Mouse (Mus musculus) lung, postnatal 0 days (tissue): ENCODE data around the gene Dlx6. TPM values are rescaled to one million over a fixed set of nuclear protein-coding genes. Genes with fewer than 3 reads are reported as not detected.

ENCODE experiments used
- ATAC-seq: fragments of 200-750 bp; cut with Nextera tagmentation; 2 replicates; pipeline ENCODE4 v1.8.0; 2017; ENCODE audit warnings: moderate library complexity
- DNase-seq: peaks from one replicate; pipeline ENCODE4 v3.0.0-alpha.2; 2016; ENCODE audit warnings: low spot score
- H3K27ac ChIP-seq: fragments of 300-500 bp; sonication (generic); 2 replicates; pipeline ENCODE4 v1.5.1; 2014; ENCODE audit warnings: antibody characterized with exemption, mild to moderate bottlenecking, low read length, mixed read lengths
- H3K27me3 ChIP-seq: fragments of 300-500 bp; sonication (generic); replicated peaks from 2 replicates; pipeline ENCODE4 v1.6.1; 2014; ENCODE audit warnings: low read length, mixed read lengths; ENCODE audit not compliant: insufficient read depth
- H3K36me3 ChIP-seq: fragments of 300-500 bp; sonication (generic); 2 replicates; pipeline ENCODE4 v1.6.1; 2014; ENCODE audit warnings: low read length, mixed read lengths; ENCODE audit not compliant: insufficient read depth
- H3K4me1 ChIP-seq: fragments of 300-500 bp; sonication (generic); 2 replicates; pipeline ENCODE4 v1.6.1; 2014; ENCODE audit warnings: antibody characterized with exemption, low read depth, low read length, mixed read lengths; ENCODE audit not compliant: insufficient read depth
- H3K4me2 ChIP-seq: fragments of 300-500 bp; sonication (generic); replicated peaks from 2 replicates; pipeline ENCODE4 v1.6.1; 2014; ENCODE audit warnings: low read depth, mild to moderate bottlenecking, low read length, moderate library complexity, mixed read lengths
- H3K4me3 ChIP-seq: fragments of 300-500 bp; sonication (generic); 2 replicates; pipeline ENCODE4 v1.5.1; 2014; ENCODE audit warnings: low read depth, low read length
- H3K9ac ChIP-seq: fragments of 300-500 bp; sonication (generic); replicated peaks from 2 replicates; pipeline ENCODE4 v1.6.1; 2014; ENCODE audit warnings: low read depth, mild to moderate bottlenecking
- H3K9me3 ChIP-seq: fragments of 300-500 bp; sonication (generic); 2 replicates; pipeline ENCODE4 v1.6.1; 2016; ENCODE audit warnings: low read length, mixed read lengths
- CTCF ChIP-seq: IDR thresholded peaks from 2 replicates; pipeline ENCODE4 v1.5.1; 2016; ENCODE audit warnings: antibody characterized with exemption, mild to moderate bottlenecking
- EP300 ChIP-seq: IDR thresholded peaks from 2 replicates; pipeline ENCODE4 v1.6.1; 2016; ENCODE audit warnings: antibody characterized with exemption, mild to moderate bottlenecking, control low read depth
- WGBS: fragments of 180-500 bp; shearing (Covaris S2); extraction: QIAGEN DNeasy Blood & Tissue Kit; methylation state at CpG from one replicate; pipeline ENCODE4 v1.1.7; 2014; 5-methylcytosine and 5-hydroxymethylcytosine counted together
- polyA plus RNA-seq: library from polyadenylated mRNA; unstranded; fragments of >200 nt; fragmentation: Nextera tagmentation; extraction: Ambion mirVana; gene quantifications from 2 replicates; pipeline ENCODE4 v1.2.1, GENCODE M21; 2015

The Dlx6 gene
- polyA plus RNA-seq, 1 experiment from 2014 or later, result not detected

DNA sequence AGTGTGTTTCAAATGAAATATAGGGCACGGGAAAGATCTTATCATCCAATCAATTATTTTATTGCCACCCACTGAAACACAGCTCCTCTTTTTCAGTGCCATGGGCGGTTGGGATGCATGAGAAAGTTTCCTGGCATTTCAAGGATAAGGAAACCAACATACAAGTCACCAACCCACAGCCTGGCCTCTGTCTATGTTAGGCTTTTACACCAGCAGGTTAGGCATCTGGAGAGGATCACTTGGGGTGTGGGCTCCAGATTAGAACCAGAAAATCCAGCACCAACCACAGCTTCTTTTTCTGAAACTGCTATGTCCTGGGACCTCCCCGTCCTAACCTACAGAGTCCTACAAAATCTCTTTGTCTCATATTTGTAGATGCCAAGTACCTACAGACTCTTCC is 10.2 kb upstream of the Dlx6 start:
- 14% methylated on average over 3 of the region's 3 CpGs for WGBS
- peaks cover 67% of the 10 kb centered on the region for H3K27me3 ChIP-seq
- TF ChIP-seq CTCF (no peak), EP300 (no peak)

GRCm38 (mm10) chr6:6854176-6854575 is 9.0 kb upstream of the Dlx6 start:
- DNase-seq (no peak), ATAC-seq (no peak)
- TF ChIP-seq EP300 (no peak), CTCF (no peak)
- Histone ChIP-seq H3K4me2 (no peak overlapping the region), H3K27ac (no peak overlapping the region), H3K9ac (no peak overlapping the region), H3K36me3 (no peaks in the 10 kb centered on the region), H3K9me3 (no peaks in the 10 kb centered on the region), H3K27me3 (peaks cover 61% of the 10 kb centered on the region), H3K4me1 (no peaks in the 10 kb centered on the region), H3K4me3 (no peak overlapping the region)
- under 1% methylated on average over 9 of the region's 9 CpGs for WGBS

More for the DNA sequence above, 10.2 kb upstream of the Dlx6 start:
- Histone ChIP-seq H3K36me3 (no peaks in the 10 kb centered on the region), H3K27ac (no peak overlapping the region), H3K9me3 (no peaks in the 10 kb centered on the region), H3K9ac (no peak overlapping the region), H3K4me2 (no peak overlapping the region), H3K4me3 (no peak overlapping the region), H3K4me1 (no peaks in the 10 kb centered on the region)
- no peak for DNase-seq
- no peak for ATAC-seq

GRCm38 (mm10) chr6:6854902-6855745 is 8.0 kb upstream of the Dlx6 start:
- WGBS, result 1% methylated on average over 25 of the region's 25 CpGs
- DNase-seq (no peak), ATAC-seq (no peak)
- Histone ChIP-seq H3K9me3 (no peaks in the 10 kb centered on the region), H3K27ac (no peak overlapping the region), H3K4me1 (no peaks in the 10 kb centered on the region), H3K4me3 (no peak overlapping the region), H3K9ac (no peak overlapping the region), H3K27me3 (peaks cover 69% of the 10 kb centered on the region), H3K36me3 (no peaks in the 10 kb centered on the region), H3K4me2 (no peak overlapping the region)
- TF ChIP-seq CTCF (no peak), EP300 (no peak)

DNA sequence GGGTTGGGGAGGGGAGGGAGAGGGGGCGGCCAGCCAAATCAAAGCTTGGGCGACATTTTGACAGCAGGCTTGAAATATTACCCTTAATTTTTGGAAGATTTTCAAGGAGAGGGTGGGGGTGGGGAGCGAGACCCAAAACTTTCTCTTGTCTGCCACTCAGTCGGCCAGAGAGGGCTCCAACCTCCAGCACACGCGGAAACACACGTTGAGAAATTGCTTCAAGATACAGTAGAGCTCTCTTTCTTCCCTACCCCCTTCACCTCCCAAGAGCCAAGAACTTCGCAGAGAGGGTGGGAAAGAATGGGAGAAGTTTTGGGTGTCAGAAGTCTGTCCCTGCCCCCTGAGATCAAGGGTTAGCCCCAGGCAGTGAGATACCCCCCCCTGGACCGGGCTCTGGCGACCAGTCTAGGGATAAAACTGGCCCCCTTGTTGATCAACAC is 7.4 kb upstream of the Dlx6 start:
- TF ChIP-seq EP300, result no peak
- TF ChIP-seq CTCF, result no peak
- Histone ChIP-seq H3K27me3 (peaks cover 69% of the 10 kb centered on the region), H3K36me3 (no peaks in the 10 kb centered on the region), H3K9ac (no peak overlapping the region), H3K4me3 (no peak overlapping the region), H3K4me1 (peaks cover 5% of the 10 kb centered on the region; the same call in 1 of the 2 replicates), H3K4me2 (no peak overlapping the region), H3K9me3 (no peaks in the 10 kb centered on the region), H3K27ac (no peak overlapping the region)
- WGBS, result 2% methylated on average over 10 of the region's 10 CpGs
- DNase-seq (no peak), ATAC-seq (no peak)

- Histone ChIP-seq H3K9ac (no peak overlapping the region), H3K4me3 (no peak overlapping the region), H3K27me3 (peaks cover 68% of the 10 kb centered on the region), H3K27ac (no peak overlapping the region), H3K36me3 (no peaks in the 10 kb centered on the region), H3K4me1 (peaks cover 5% of the 10 kb centered on the region; the same call in 1 of the 2 replicates), H3K4me2 (no peak overlapping the region), H3K9me3 (no peaks in the 10 kb centered on the region)
- no peak for DNase-seq
- 2% methylated on average over 20 of the region's 20 CpGs for WGBS
- TF ChIP-seq CTCF (no peak), EP300 (no peak)
- no peak for ATAC-seq
These were observed 6.8 kb upstream of the Dlx6 start for GRCm38 (mm10) chr6:6856316-6856715.

DNA sequence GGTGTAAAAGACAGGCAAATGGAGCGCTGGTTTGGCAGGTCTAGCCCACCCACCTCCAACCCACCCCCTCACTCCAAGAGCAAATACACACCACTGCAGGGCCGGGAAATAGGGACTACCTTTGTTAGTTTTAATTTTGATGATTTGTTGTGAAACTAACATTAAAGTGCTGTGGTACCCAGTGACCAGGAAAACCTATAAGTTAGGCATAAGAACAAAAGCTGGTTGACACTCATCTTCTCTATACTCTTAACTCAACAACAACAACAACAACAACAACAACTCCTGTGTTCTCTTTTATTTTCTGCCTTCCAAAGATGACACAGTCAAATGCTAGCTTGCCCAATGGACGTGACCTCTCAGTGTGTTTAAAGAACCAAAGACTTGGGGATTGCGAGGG is 6.3 kb upstream of the Dlx6 start:
- H3K4me2 ChIP-seq, result no peak overlapping the region
- no peaks in the 10 kb centered on the region for H3K9me3 ChIP-seq
- no peak overlapping the region for H3K9ac ChIP-seq
- H3K27me3 ChIP-seq, result peaks cover 65% of the 10 kb centered on the region
- WGBS, result 3% methylated on average over 4 of the region's 4 CpGs
- no peaks in the 10 kb centered on the region for H3K36me3 ChIP-seq
- no peak overlapping the region for H3K4me3 ChIP-seq
- TF ChIP-seq CTCF, result no peak
- no peak for TF ChIP-seq EP300
- peaks cover 5% of the 10 kb centered on the region; the same call in 1 of the 2 replicates for H3K4me1 ChIP-seq
- no peak overlapping the region for H3K27ac ChIP-seq
- DNase-seq, result no peak
- ATAC-seq, result no peak
